Comparison of ENCODE assay signal across 14 mouse cellular contexts in the genomic region with DNA sequence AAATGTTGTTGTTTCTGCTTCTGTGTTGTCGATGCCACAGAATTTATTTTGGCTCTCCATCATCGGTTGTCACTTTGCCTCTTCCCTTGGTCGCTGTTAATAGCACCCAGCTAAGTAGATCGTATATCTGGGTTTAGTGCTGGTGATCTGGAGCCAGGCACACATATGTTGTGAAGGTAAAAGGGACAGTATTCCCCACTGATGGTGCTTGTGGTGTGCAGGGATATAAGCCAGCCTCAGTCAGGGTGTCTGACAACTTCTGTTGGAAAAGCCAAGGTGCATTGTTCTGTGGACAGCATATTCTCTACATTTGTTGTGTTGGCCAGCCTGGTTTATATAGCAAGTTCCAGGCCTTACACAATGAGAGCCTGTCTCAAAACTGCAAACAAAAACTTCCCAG.
"Had no signal": no experiment of that assay in that cellular context is flagged by ENCODE, and none has a peak within 500 bp of the region (broad histone marks: within the 10 kb centered on the region; RNA-seq: fewer than 3 reads in every experiment).

No protein-coding gene starts in this region.

- H3K4me3 ChIP-seq: kidney, embryonic 15.5 days; left cerebral cortex, adult 2 months; liver, embryonic 13.5 days; midbrain, embryonic 12.5 days had no signal

- H3K9me3 ChIP-seq: kidney, embryonic 15.5 days; liver, embryonic 13.5 days; midbrain, embryonic 12.5 days had no signal

- H3K27ac ChIP-seq: kidney, embryonic 15.5 days; left cerebral cortex, adult 2 months; liver, embryonic 13.5 days; midbrain, embryonic 12.5 days had no signal

- DNase-seq: kidney, adult 11 months; kidney, adult 8-10 months; kidney, postnatal 10 days; kidney, postnatal 36 days; layer of hippocampus, postnatal 36 days; liver, embryonic 13.5 days; lung, adult 2 months; lung, postnatal 14 days; lung, postnatal 4 days; thymus, adult 18-20 months; thymus, postnatal 36 days had no signal

- H3K4me2 ChIP-seq: kidney, embryonic 15.5 days; liver, embryonic 13.5 days; midbrain, embryonic 12.5 days had no signal

- H3K36me3 ChIP-seq: kidney, embryonic 15.5 days; liver, embryonic 13.5 days; midbrain, embryonic 12.5 days had no signal

- H3K4me1 ChIP-seq: liver, embryonic 13.5 days had no signal

- H3K9ac ChIP-seq: kidney, embryonic 15.5 days; liver, embryonic 13.5 days; midbrain, embryonic 12.5 days had no signal

- H3K27me3 ChIP-seq: kidney, embryonic 15.5 days; liver, embryonic 13.5 days; midbrain, embryonic 12.5 days had no signal
